Mouse (Mus musculus) forebrain, embryonic 10.5 days (tissue): ENCODE measurements around the gene Gm5678. TPM values are rescaled to one million over a fixed set of nuclear protein-coding genes. Genes with fewer than 3 reads are reported as not detected.

Experiments used
- DNase-seq: peaks from one replicate; pipeline ENCODE4 v3.0.0-alpha.2; 2017; ENCODE audit warnings: low spot score; ENCODE audit errors: extremely low spot score
- H3K27ac ChIP-seq: fragments of 300-500 bp; sonication (generic); 2 replicates; pipeline ENCODE4 v1.5.1; 2016; ENCODE audit warnings: mild to moderate bottlenecking
- H3K27me3 ChIP-seq: fragments of 300-500 bp; sonication (generic); 2 replicates; pipeline ENCODE4 v1.6.1; 2016; ENCODE audit warnings: mild to moderate bottlenecking; ENCODE audit not compliant: poor library complexity, severe bottlenecking
- H3K36me3 ChIP-seq: fragments of 300-500 bp; sonication (generic); replicated peaks from 2 replicates; pipeline ENCODE4 v1.6.1; 2016; ENCODE audit warnings: mild to moderate bottlenecking, moderate library complexity
- H3K4me1 ChIP-seq: fragments of 300-500 bp; sonication (generic); 2 replicates; pipeline ENCODE4 v1.6.1; 2016
- H3K4me3 ChIP-seq: fragments of 300-500 bp; sonication (generic); 2 replicates; pipeline ENCODE4 v1.5.1; 2016; ENCODE audit warnings: mild to moderate bottlenecking, moderate library complexity
- H3K9me3 ChIP-seq: fragments of 300-500 bp; sonication (generic); 2 replicates; pipeline ENCODE4 v1.6.1; 2016; ENCODE audit warnings: mild to moderate bottlenecking, moderate library complexity
- WGBS: fragments of 180-500 bp; shearing (Covaris S2); methylation state at CpG from one replicate; pipeline ENCODE4 v1.1.7; 2016; 5-methylcytosine and 5-hydroxymethylcytosine counted together
- polyA plus RNA-seq: library from polyadenylated mRNA; unstranded; fragments of >200 nt; fragmentation: Nextera tagmentation; extraction: Ambion mirVana; gene quantifications from 2 replicates; pipeline ENCODE4 v1.2.1, GENCODE M21; 2016

Gene Gm5678
- polyA plus RNA-seq, 1 experiment from 2014 or later: not detected

DNA sequence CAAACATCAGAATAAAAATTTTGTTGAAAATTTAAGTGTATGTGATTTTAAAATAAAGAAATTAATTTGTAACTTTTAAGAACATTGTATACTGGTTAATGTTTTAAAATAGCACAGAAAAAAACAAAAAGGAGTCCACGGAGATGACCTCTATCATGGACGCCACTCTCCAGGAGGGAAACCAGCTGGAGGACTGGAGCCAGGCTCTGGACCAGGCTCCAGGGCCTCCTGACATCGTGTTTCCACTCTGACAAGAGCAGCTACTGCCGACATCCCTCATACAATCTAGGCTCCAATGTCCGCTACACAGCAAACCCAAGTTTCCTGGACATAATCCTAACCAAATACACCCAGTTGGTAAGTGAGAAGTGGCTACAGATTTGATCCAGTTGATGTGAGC is 32.1 kb upstream of the Gm5678 start:
- Histone ChIP-seq H3K4me1 (no peaks in the 10 kb centered on the region), H3K4me3 (no peak overlapping the region), H3K27me3 (no peaks in the 10 kb centered on the region), H3K36me3 (peaks cover 48% of the 10 kb centered on the region), H3K9me3 (no peaks in the 10 kb centered on the region), H3K27ac (no peak overlapping the region)
- 92% methylated on average over 5 of the region's 5 CpGs for WGBS
- DNase-seq: no peak

DNA sequence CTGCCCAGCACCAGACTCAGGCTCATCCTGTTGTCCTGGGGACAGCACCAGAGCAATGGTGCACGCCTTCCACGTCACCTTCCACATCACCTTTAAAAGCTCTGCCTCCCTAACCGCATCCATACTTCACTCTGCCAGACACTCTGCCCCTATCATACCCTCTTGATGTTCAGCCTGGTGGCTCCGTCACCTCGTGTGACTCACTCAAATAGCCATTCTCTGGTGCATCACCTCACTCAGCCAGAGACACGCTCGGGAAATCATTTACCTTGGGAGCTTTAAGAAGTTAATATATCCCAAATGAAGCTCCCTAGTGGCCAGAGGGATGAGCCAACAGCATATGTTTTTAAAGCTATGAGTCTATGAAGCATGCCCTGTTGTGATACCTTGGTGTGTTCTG is 31.1 kb upstream of the Gm5678 start:
- DNase-seq: no peak
- WGBS: 90% methylated on average over 7 of the region's 7 CpGs
- Histone ChIP-seq H3K9me3 (no peaks in the 10 kb centered on the region), H3K36me3 (peaks cover 45% of the 10 kb centered on the region), H3K4me3 (no peak overlapping the region), H3K4me1 (no peaks in the 10 kb centered on the region), H3K27ac (no peak overlapping the region), H3K27me3 (no peaks in the 10 kb centered on the region)

DNA sequence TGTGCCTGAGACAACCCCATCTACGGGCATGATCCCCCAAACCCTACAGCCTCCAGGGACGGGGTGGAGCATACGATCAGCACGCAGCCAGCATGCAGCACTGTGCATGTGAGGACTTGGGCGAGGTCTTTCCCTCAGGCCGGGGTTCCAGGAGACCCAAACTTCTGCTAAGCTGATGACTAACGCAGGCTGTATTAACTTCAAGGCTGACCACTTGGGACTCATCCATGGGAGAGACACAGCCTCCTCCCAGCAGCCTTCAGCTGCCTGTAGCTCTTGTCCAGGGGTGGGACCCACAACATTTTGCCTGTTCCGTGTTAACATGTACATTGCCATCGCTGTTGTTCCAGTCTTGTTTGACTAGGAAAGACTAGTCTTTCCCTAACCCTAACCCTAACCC is 30.3 kb upstream of the Gm5678 start:
- no peak overlapping the region for H3K4me3 ChIP-seq
- no peak overlapping the region for H3K27ac ChIP-seq
- H3K36me3 ChIP-seq: peaks cover 44% of the 10 kb centered on the region
- H3K4me1 ChIP-seq: no peaks in the 10 kb centered on the region
- H3K9me3 ChIP-seq: no peaks in the 10 kb centered on the region
- no peaks in the 10 kb centered on the region for H3K27me3 ChIP-seq
- 96% methylated on average over 9 of the region's 9 CpGs for WGBS
- no peak for DNase-seq

DNA sequence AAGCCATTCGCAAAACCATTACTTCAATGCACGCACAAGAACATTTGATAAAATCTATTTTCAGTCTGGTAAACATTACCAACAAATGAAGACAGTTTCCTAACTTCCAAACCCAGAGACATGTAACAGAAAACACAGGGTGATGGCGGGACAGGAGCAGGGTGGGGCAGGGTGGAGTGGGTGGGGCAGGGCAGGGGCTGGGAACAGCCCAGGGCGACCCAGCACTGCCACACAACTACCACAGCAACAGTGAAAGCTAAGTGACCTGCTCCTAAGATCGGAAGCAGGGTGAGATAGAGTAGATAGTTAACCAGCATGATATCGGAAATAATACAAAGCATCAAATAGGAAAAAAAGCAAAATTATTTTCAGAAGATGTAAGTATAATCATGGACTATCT is 28.4 kb upstream of the Gm5678 start:
- WGBS: 93% methylated on average over 6 of the region's 6 CpGs
- DNase-seq: no peak
- no peaks in the 10 kb centered on the region for H3K9me3 ChIP-seq

DNA sequence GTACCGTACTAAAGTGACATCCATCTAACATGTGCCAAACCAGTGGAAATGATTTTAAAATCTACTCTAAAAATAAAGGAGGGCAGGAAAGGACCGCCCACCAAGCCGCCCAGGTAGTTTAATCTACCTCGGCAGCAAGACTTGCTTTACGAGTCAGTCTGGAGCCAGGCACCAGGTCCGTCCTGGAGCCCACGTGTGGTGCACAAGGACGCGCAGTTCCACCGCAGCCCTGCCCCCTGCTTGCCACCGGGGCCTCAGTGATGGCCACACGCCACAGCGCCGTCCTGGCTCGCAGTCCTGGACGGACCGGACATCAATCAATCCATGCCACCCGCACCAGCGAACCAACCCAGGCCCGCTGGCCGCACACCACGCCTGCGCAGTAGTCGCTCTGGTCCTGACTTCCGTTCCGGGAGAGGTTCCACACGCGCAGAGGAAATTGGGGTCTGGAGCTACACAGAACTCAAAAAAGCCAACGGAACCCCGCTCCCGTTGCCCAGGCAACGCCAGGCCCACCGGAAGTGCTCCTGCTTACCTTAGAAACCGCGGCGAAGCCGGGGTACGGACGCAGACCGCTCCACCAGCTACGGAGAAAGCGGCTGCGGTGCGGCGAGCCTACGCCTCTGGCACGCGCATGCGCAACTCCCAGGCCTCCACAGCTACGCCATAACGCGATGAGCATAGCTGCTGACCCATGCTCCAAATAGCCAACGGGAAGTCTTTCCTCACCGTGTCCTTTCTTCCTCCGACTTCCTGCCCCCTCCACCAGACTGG is 24.3 kb upstream of the Gm5678 start, which contains the start of gene Setd4:
Gene Setd4, minus strand, starts transcription at position 625 of the 774 bp plus-strand sequence.
- Histone ChIP-seq H3K27me3 (peaks cover 9% of the 10 kb centered on the region; the same call in 1 of the 2 replicates), H3K27ac (peak within 1 kb of the TSS; percentile 91), H3K4me1 (peaks cover 31% of the 10 kb centered on the region), H3K4me3 (peak within 1 kb of the TSS; percentile 68), H3K36me3 (peaks cover 3% of the 10 kb centered on the region; the same call in 1 of the 2 replicates), H3K9me3 (no peaks in the 10 kb centered on the region)
- under 1% methylated on average over 55 of the region's 55 CpGs for WGBS
- peak; percentile 95 for DNase-seq

More for the DNA sequence above, 28.4 kb upstream of the Gm5678 start:
- no peak overlapping the region for H3K27ac ChIP-seq
- no peaks in the 10 kb centered on the region for H3K27me3 ChIP-seq
- H3K36me3 ChIP-seq: peaks cover 32% of the 10 kb centered on the region
- H3K4me3 ChIP-seq: no peak overlapping the region
- peaks cover 11% of the 10 kb centered on the region for H3K4me1 ChIP-seq

DNA sequence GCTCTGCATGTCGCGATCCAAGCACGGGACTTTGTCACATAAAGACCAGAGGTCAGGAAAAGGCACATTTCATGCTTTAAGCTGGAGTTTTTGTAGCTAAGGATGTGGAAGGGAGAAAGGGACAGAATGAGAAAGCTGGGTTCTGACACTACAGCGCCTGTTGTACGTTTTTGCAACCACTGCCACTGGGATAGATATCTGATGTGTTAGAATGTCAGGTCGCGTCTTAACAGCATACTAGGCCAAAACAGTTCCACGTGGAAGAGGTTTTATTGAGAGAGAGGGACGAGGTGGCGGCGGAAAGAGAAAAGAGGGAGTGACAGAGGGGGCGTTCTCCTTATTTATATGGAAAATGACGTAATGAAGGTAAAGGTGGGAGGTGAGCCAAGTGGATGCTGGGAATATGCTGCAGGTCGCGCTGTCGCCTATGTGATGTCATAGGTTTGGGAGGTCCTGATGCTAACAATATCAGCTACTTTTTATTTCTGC is 23.4 kb upstream of the Gm5678 start:
- peak; percentile 35 for DNase-seq
- H3K36me3 ChIP-seq: peaks cover 5% of the 10 kb centered on the region; the same call in 1 of the 2 replicates
- WGBS: 3% methylated on average over 16 of the region's 16 CpGs
- H3K4me1 ChIP-seq: peaks cover 36% of the 10 kb centered on the region
- H3K9me3 ChIP-seq: no peaks in the 10 kb centered on the region
- peak overlapping the region; percentile 68 for H3K4me3 ChIP-seq
- peak overlapping the region; percentile 91 for H3K27ac ChIP-seq
- peaks cover 9% of the 10 kb centered on the region; the same call in 1 of the 2 replicates for H3K27me3 ChIP-seq

DNA sequence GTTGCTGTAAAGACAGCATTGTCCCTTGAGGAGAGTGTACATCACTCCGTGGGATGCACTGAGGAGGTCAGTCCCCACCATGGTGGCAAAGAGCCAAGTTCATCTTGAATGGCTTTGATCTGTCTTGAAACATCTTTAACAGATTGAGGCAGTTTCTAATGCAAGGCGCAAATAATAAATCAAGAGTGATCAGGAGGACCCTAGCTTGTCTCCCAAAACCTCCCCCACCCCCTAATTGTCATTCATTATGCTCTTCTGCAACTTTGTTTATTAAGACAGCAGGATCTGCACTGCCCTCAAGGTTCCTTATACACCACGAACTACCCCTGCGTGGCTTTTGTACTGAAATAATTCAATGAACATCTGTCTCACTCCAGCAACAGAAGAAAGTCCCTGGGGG is 22.3 kb upstream of the Gm5678 start, which contains the start of gene Cbr1:
Gene Cbr1, plus strand, starts transcription at position 301 of the 400 bp plus-strand sequence.
- H3K27ac ChIP-seq: no peak within 1 kb of the TSS
- DNase-seq: no peak
- peaks cover 36% of the 10 kb centered on the region for H3K4me1 ChIP-seq
- H3K9me3 ChIP-seq: no peaks in the 10 kb centered on the region
- peaks cover 9% of the 10 kb centered on the region; the same call in 1 of the 2 replicates for H3K27me3 ChIP-seq
- H3K36me3 ChIP-seq: peaks cover 16% of the 10 kb centered on the region
- H3K4me3 ChIP-seq: peak within 1 kb of the TSS; percentile 68
- WGBS: 70% methylated on average over 4 of the region's 4 CpGs

DNA sequence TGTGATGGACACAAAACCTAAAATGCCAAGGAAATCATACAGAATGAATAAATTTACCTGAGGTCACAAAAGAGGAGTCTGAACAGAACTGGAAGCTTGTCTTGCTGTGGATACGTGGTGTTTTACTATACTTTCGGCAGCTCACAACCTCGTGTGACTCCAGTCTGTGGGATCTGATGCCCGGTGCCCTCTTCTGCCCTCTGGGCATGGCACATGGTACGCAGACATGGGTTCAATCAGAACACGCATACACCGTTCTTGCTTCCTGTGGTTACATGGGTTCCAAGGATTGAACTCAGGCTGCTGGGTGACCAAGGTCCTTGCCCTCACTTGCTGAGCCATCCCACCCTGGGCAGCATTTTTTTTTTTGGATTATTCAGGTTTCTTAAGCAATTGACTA is 21.8 kb upstream of the Gm5678 start:
- no peak for DNase-seq
- H3K36me3 ChIP-seq: peaks cover 22% of the 10 kb centered on the region
- no peak overlapping the region for H3K27ac ChIP-seq
- no peak overlapping the region for H3K4me3 ChIP-seq
- peaks cover 36% of the 10 kb centered on the region for H3K4me1 ChIP-seq
- peaks cover 9% of the 10 kb centered on the region; the same call in 1 of the 2 replicates for H3K27me3 ChIP-seq
- WGBS: 86% methylated on average over 7 of the region's 7 CpGs
- no peaks in the 10 kb centered on the region for H3K9me3 ChIP-seq

DNA sequence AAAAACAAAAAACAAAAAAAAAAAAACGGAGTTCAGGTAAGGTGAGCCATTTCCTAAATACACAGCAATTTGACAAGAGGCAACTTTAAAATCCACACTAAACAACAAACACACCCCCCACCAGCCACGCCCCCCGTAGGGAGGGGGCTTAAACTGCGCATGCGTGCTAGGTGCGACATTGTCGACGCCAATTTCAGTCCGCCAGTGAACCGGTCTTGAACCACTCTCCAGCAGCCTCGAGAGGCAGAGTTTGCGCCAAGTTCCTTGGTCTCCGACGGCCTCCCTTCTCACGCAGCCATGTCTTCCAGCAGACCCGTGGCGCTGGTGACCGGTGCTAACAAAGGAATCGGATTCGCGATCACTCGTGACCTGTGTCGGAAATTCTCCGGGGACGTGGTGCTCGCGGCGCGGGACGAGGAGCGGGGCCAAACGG is 20.2 kb upstream of the Gm5678 start:
- Histone ChIP-seq H3K9me3 (no peaks in the 10 kb centered on the region), H3K36me3 (peaks cover 32% of the 10 kb centered on the region), H3K27me3 (peaks cover 9% of the 10 kb centered on the region; the same call in 1 of the 2 replicates), H3K4me1 (peaks cover 36% of the 10 kb centered on the region), H3K27ac (peak overlapping the region; percentile 88), H3K4me3 (peak overlapping the region; percentile 74)
- DNase-seq: peak; percentile 78
- under 1% methylated on average over 32 of the region's 32 CpGs for WGBS

DNA sequence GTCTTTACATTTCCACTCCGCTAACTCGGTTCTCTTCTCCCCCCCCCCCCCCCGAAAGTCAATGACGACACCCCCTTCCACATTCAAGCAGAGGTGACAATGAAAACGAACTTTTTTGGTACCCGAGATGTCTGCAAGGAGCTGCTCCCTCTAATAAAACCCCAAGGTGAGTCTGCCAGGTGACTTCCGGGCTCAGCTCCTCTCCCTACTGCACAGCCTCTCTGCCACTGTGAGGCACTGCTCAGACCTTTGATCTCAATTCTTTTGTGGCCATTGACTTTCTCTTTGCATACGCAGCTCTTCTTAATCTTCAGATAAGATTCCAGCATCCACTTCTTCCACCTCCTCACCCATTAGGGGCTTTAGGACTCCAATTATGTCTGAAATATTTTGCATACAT is 19.2 kb upstream of the Gm5678 start:
- Histone ChIP-seq H3K36me3 (peaks cover 32% of the 10 kb centered on the region), H3K9me3 (no peaks in the 10 kb centered on the region), H3K4me1 (peaks cover 32% of the 10 kb centered on the region), H3K4me3 (peak overlapping the region; percentile 74; the same call in 1 of the 2 replicates), H3K27me3 (peaks cover 9% of the 10 kb centered on the region; the same call in 1 of the 2 replicates), H3K27ac (no peak overlapping the region)
- WGBS: 73% methylated on average over 8 of the region's 8 CpGs
- no peak for DNase-seq

DNA sequence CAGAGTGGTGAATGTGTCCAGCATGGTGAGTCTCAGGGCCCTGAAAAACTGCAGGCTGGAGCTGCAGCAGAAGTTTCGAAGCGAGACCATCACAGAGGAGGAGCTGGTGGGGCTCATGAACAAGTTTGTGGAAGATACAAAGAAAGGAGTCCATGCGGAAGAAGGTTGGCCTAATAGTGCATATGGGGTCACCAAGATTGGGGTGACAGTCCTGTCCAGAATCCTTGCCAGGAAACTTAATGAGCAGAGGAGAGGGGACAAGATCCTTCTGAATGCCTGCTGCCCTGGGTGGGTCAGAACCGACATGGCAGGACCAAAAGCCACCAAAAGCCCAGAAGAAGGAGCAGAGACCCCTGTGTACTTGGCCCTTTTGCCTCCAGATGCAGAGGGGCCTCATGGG is 18.1 kb upstream of the Gm5678 start:
- no peak for DNase-seq
- peaks cover 32% of the 10 kb centered on the region for H3K36me3 ChIP-seq
- peaks cover 22% of the 10 kb centered on the region for H3K4me1 ChIP-seq
- H3K27ac ChIP-seq: no peak overlapping the region
- H3K27me3 ChIP-seq: peaks cover 9% of the 10 kb centered on the region; the same call in 1 of the 2 replicates
- no peak overlapping the region for H3K4me3 ChIP-seq
- H3K9me3 ChIP-seq: no peaks in the 10 kb centered on the region
- WGBS: 94% methylated on average over 4 of the region's 4 CpGs

DNA sequence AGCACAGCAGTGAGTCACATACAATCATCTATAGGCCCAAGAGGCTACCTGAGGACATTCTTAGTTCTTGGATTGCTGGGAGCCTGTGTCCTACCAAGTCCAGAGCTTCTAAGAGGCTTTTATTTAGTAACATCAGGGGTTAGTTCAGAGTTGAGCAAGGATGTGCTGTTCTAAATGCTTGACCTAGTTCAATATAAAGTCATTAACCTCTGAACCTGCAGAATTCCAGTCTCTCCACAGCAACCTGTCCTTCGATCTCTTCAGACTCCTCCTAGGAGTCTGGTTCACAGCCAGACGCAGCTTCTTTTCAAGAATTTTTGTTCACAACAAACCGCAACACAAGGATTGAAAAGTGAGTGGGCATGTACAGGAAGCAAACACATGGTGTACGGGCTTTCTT is 16.9 kb upstream of the Gm5678 start:
- Histone ChIP-seq H3K36me3 (peaks cover 32% of the 10 kb centered on the region), H3K27me3 (0 out of 2 replicates have a peak, but pooled peaks cover under 1% of the 10 kb centered on the region), H3K27ac (no peak overlapping the region), H3K9me3 (no peaks in the 10 kb centered on the region), H3K4me3 (no peak overlapping the region), H3K4me1 (peaks cover 14% of the 10 kb centered on the region)
- DNase-seq: no peak
- 94% methylated on average over 4 of the region's 4 CpGs for WGBS
